Mouse (Mus musculus) heart, adult 2 months (tissue): ENCODE measurements around the gene Kmt2a.

Experiments used
- CTCF ChIP-seq: fragments of 200-600 bp; IDR thresholded peaks from 2 replicates; pipeline ENCODE4 v1.8.1; 2022; ENCODE audit warnings: antibody characterized with exemption, mild to moderate bottlenecking, moderate library complexity
- POLR2A ChIP-seq: fragments of 200-500 bp; IDR thresholded peaks from 2 replicates; pipeline ENCODE4 v1.6.1; 2011; ENCODE audit warnings: mild to moderate bottlenecking, low read depth, low read length, control low read depth; ENCODE audit not compliant: insufficient read depth

GRCm38 (mm10) chr9:44867664-44868063 is 13.4 kb downstream of the Kmt2a start:
- TF ChIP-seq CTCF (no peak), POLR2A (no peak)
